Mouse (Mus musculus): ENCODE measurements at regions not wholly inside any gene's neighbourhood (a gene's known extent, or its start where the extent isn't known, plus 50 kb on each side); places are given as distances from the start of the nearest gene placed in this dataset.

DNA sequence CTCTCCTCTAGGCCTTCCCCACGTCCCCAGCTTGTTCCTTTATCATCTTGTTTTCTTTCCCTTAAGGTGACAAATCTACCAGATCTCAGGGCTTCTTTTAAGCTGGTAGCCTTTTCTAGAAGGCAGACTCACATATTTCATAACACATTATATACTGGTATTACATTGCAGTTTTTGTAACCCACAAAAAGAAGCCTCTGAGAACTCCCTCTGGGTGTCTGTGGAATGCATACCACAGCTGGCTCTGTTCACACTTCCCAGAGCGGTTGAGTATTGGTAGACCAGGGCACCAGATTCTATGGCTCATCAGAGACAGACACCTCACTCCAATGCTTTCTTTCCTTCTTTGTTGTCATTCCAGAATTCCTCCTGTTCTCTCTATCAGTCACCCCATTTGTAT is 336.4 kb downstream of the Fam84a start:
- Histone ChIP-seq H3K36me3 (no peaks in the 10 kb centered on the region), H3K27me3 (no peaks in the 10 kb centered on the region), H3K9ac (no peak overlapping the region), H3K27ac (no peak overlapping the region), H3K4me1 (no peaks in the 10 kb centered on the region), H3K4me3 (no peak overlapping the region), H3K4me2 (replicated peaks) (no peak overlapping the region), H3K9me3 (no peaks in the 10 kb centered on the region)
- no peak for ATAC-seq (ENCODE audit: insufficient number of reproducible peaks, insufficient read depth, low FRiP score, low TSS enrichment)
- 70% methylated on average over 2 of the region's 2 CpGs for WGBS

DNA sequence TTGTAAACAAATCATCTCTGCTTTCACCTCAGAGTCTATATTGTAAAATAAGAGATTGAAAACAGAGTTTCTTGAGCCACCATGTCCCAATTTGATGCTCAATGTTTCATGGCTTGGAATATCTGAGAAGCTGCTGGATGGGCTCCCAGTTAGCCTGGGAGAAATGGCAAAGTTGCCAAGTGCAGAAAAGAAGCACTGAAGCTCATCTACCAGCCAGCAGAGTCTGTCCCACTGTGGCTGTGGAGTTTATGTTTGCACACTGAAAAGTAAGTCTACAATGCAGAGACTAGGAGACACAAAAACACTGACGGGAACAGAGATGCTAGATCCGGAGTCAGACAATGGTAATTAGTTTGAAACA is 341.7 kb downstream of the Fam84a start:
- WGBS: 74% methylated on average over 2 of the region's 2 CpGs
- Histone ChIP-seq H3K4me3 (no peak overlapping the region), H3K27me3 (no peaks in the 10 kb centered on the region), H3K36me3 (no peaks in the 10 kb centered on the region), H3K4me2 (replicated peaks) (no peak overlapping the region), H3K4me1 (no peaks in the 10 kb centered on the region), H3K9ac (no peak overlapping the region), H3K27ac (no peak overlapping the region), H3K9me3 (no peaks in the 10 kb centered on the region)
- no peak for ATAC-seq (ENCODE audit: insufficient number of reproducible peaks, insufficient read depth, low FRiP score, low TSS enrichment)

DNA sequence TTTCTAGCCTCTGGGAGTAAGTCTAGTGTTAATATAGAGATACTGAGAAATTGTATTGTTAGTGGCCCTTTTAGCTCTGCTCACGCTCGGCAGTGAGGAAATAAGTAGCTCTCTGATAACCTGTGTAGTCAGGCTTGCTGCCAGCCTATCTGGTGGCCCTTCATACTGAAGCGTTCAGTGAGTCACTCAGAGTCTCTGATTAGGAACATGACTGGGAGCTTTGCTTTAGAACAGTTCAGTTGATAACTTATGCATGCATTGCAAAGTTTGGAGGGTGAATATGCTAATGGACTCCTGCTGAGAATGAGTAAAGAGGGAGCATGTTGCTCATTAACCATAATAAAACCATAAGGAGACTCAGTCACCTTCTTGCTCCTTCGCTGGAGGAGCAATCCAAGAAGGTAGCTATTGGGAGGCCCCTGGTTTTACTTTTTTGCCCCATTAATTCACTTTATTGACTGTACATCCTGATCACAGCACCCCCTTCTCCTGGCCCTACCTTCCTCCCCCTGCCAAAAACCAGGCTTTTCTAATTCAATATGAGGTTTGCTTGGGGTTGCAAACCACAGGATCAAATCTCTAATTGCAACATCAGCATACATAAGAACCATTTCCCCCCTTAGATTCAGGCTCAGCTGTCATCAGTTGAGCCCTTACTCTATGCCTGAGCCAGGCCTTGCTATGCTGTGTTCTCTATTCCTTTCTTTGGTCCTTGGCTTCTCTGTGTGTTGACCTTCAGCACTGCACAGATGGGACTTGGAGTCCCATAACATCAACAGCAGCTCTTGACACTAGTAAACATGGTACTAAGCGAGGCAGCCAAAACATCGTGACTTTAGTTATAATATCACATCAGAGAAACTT is 342.3 kb downstream of the Fam84a start:
- Histone ChIP-seq H3K4me2 (replicated peaks) (no peak overlapping the region), H3K27me3 (no peaks in the 10 kb centered on the region), H3K4me1 (no peaks in the 10 kb centered on the region), H3K9me3 (no peaks in the 10 kb centered on the region), H3K9ac (no peak overlapping the region), H3K27ac (no peak overlapping the region), H3K4me3 (no peak overlapping the region), H3K36me3 (no peaks in the 10 kb centered on the region)
- no peak for ATAC-seq (ENCODE audit: insufficient number of reproducible peaks, insufficient read depth, low FRiP score, low TSS enrichment)
- whole genome bisulfite sequencing: 75% methylated on average over 6 of the region's 6 CpGs

DNA sequence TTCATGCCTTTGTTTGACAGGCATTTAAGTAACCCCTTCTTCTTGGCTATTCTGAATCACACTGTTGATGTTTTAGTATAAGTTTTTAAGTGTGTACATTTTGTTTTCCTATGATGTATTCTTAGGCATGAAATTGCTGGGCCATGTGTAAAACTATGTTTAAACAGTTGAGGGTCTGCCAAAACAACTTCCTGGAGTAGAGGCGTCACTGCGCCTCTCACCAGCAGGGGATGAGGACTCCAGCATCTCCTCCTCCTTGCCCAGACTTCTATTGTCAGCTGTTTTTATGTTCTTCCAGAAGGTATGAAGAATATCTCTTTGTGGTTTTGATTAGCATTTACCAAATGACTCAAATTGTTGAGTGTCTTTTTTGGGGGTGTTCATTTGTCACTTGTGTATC is 372.1 kb downstream of the Fam84a start:
- 86% methylated on average over 2 of the region's 2 CpGs for WGBS
- H3K4me2 ChIP-seq (replicated peaks): no peak overlapping the region
- ATAC-seq (ENCODE audit: insufficient number of reproducible peaks, insufficient read depth, low FRiP score, low TSS enrichment): no peak

DNA sequence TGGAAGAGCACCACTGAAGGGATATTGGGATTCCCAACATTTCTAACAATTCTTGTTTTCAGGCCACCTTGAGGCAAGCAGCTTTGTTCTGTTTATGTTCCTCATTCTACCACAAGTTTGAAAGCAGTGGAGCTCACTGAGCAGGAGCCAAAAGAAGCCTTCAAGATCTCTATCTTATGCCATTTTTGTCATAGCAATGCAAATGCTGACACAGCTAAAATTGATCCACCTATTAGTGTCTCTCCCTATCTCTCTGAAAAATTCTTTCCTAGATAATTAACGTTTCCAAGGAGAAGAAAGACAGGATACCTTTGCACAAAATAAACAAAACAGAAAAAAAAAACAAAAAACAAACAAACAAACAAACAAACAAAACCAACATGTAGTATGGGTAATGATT is 375.2 kb downstream of the Fam84a start:
- Histone ChIP-seq H3K4me2 (replicated peaks) (no peak overlapping the region), H3K27me3 (no peaks in the 10 kb centered on the region), H3K4me1 (no peaks in the 10 kb centered on the region), H3K9me3 (0 out of 2 replicates have a peak, but pooled peaks cover 2% of the 10 kb centered on the region), H3K36me3 (no peaks in the 10 kb centered on the region), H3K27ac (no peak overlapping the region), H3K4me3 (no peak overlapping the region), H3K9ac (no peak overlapping the region)
- 69% methylated on average over 1 of the region's 1 CpGs for WGBS
- ATAC-seq (ENCODE audit: insufficient number of reproducible peaks, insufficient read depth, low FRiP score, low TSS enrichment): no peak

More for the DNA sequence above, 372.1 kb downstream of the Fam84a start:
- no peak overlapping the region for H3K27ac ChIP-seq
- H3K4me3 ChIP-seq: no peak overlapping the region
- H3K9me3 ChIP-seq: no peaks in the 10 kb centered on the region
- no peaks in the 10 kb centered on the region for H3K4me1 ChIP-seq
- H3K36me3 ChIP-seq: no peaks in the 10 kb centered on the region
- H3K9ac ChIP-seq: no peak overlapping the region
- H3K27me3 ChIP-seq: no peaks in the 10 kb centered on the region

DNA sequence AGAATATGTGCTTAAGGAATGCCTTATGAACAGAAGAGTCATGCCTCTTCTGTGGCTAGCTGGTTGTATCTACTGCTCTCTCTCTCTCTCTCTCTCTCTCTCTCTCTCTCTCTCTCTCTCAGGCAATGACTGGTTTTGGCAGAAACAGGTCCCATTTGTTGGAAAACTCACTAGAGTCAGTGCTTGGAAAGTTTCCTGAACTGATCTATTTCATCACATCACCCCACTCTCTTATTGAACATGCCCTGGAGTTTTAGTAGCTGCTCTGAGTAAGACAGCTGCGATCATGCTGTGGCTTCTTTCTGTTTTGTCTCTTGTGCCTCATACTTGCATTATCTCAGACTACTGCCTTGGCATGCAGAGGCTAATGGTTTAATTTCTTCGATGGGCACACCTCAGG is 382.2 kb downstream of the Fam84a start:
- no peak overlapping the region for H3K27ac ChIP-seq
- 0 out of 2 replicates have a peak, but pooled peaks cover 2% of the 10 kb centered on the region for H3K9me3 ChIP-seq
- 95% methylated on average over 2 of the region's 2 CpGs for WGBS
- no peaks in the 10 kb centered on the region for H3K4me1 ChIP-seq
- H3K4me3 ChIP-seq: no peak overlapping the region
- H3K27me3 ChIP-seq: no peaks in the 10 kb centered on the region
- no peak overlapping the region for H3K9ac ChIP-seq
- H3K4me2 ChIP-seq (replicated peaks): no peak overlapping the region
- H3K36me3 ChIP-seq: no peaks in the 10 kb centered on the region
- ATAC-seq (ENCODE audit: insufficient number of reproducible peaks, insufficient read depth, low FRiP score, low TSS enrichment): no peak

DNA sequence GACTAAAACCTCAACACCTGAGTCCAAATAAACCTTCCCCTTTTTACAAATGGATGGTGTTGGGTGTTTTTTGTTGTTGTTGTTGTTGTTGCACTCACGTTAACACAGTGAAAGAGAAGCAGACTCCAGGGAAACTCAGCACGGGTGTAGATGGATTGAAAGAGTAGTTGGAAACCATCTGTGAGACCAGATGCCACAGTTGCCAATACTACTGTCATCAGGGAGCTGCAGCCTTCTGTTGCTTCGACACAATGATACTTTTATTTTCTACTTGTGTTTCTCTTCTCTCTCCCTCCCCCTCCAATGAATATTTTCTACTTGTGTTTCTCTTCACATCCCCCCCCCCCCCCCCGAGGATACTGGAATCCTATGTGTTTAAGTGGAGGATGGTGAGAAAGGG is 382.7 kb downstream of the Fam84a start:
- no peaks in the 10 kb centered on the region for H3K27me3 ChIP-seq
- no peak overlapping the region for H3K4me3 ChIP-seq
- no peak overlapping the region for H3K9ac ChIP-seq
- H3K9me3 ChIP-seq: 0 out of 2 replicates have a peak, but pooled peaks cover 2% of the 10 kb centered on the region
- no peak overlapping the region for H3K27ac ChIP-seq
- WGBS: 83% methylated on average over 3 of the region's 4 CpGs
- H3K36me3 ChIP-seq: no peaks in the 10 kb centered on the region
- H3K4me2 ChIP-seq (replicated peaks): no peak overlapping the region
- H3K4me1 ChIP-seq: no peaks in the 10 kb centered on the region
- no peak for ATAC-seq (ENCODE audit: insufficient number of reproducible peaks, insufficient read depth, low FRiP score, low TSS enrichment)

DNA sequence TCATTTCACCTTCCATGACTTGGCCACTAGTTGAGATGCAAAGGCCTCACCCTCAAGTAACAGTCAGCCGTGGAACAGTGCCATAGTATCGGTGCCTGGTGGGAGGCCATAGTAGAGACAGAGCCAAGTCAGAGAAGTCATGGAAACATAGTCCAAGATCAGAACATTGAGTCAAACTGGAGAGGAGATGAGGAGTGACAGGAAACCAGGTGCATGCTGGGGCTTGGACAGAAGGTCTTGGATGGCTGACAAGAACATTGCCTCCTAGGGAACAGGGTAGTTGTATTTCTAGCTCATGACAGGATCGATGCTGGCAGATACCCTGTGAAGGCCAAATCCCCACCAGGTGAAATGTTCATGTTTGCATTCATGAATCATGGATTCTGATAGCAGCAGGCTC is 385.4 kb downstream of the Fam84a start:
- Histone ChIP-seq H3K4me3 (no peak overlapping the region), H3K36me3 (no peaks in the 10 kb centered on the region), H3K4me1 (no peaks in the 10 kb centered on the region), H3K9me3 (no peaks in the 10 kb centered on the region), H3K4me2 (replicated peaks) (no peak overlapping the region), H3K9ac (no peak overlapping the region), H3K27ac (no peak overlapping the region), H3K27me3 (no peaks in the 10 kb centered on the region)
- WGBS: 96% methylated on average over 3 of the region's 3 CpGs
- no peak for ATAC-seq (ENCODE audit: insufficient number of reproducible peaks, insufficient read depth, low FRiP score, low TSS enrichment)

DNA sequence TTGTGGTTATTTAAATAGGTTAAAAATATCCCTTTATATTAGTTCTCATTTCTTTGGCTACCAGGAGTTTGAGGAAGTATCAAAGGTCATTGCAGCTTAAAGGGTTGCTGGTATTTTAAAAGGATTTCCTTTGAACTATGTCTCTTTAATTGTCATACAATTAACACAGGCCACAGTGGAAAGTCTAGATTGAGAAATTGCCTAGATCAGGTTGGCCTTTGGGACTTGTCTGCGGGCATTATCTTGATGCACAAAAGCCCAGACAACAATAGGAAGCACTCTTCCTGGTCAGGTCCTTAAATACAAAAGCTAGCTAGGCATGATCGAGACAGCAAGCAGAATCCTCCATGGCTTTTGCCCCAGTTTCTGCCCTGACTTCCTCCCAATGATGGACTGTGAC is 398.0 kb downstream of the Fam84a start:
- Histone ChIP-seq H3K4me2 (replicated peaks) (no peak overlapping the region), H3K4me1 (no peaks in the 10 kb centered on the region), H3K9ac (no peak overlapping the region), H3K27me3 (no peaks in the 10 kb centered on the region), H3K9me3 (no peaks in the 10 kb centered on the region), H3K4me3 (no peak overlapping the region), H3K36me3 (no peaks in the 10 kb centered on the region), H3K27ac (no peak overlapping the region)
- no peak for ATAC-seq (ENCODE audit: insufficient number of reproducible peaks, insufficient read depth, low FRiP score, low TSS enrichment)
- WGBS: 70% methylated on average over 2 of the region's 2 CpGs

DNA sequence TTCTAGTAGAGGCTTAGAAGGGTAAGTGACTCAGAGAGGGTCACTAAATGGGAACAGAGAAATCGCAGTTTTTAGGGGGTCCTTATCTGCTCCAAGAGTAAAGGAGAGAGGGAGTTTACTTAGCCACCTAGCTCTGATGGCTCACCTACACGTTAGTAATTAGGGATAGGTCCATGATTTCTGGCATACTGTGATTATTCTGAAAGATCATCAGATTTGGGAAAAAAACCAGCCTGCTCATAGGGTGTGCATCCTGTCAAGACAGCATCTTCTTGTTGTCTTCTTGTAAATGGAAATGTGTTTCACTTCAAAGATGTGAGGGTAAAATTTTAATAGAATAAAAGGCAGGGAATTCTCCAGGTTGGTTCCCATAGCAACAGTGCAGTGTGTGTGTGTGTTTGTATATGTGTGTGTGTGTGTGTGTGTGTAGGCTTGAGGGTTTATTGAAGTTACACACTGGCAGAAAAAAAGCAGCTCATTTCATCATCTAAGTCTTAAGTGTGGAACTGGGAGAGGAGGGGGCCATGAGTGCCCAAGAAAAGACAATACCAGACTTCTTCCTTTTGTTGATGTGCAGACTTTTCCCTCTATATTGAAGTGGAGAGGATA is 407.4 kb downstream of the Fam84a start:
- no peak overlapping the region for H3K4me3 ChIP-seq
- no peaks in the 10 kb centered on the region for H3K27me3 ChIP-seq
- no peak overlapping the region for H3K4me2 ChIP-seq (replicated peaks)
- no peaks in the 10 kb centered on the region for H3K9me3 ChIP-seq
- no peak for ATAC-seq (ENCODE audit: insufficient number of reproducible peaks, insufficient read depth, low FRiP score, low TSS enrichment)
- WGBS: 83% methylated on average over 2 of the region's 2 CpGs
- no peak overlapping the region for H3K9ac ChIP-seq
- no peak overlapping the region for H3K27ac ChIP-seq
- H3K36me3 ChIP-seq: no peaks in the 10 kb centered on the region
- no peaks in the 10 kb centered on the region for H3K4me1 ChIP-seq

DNA sequence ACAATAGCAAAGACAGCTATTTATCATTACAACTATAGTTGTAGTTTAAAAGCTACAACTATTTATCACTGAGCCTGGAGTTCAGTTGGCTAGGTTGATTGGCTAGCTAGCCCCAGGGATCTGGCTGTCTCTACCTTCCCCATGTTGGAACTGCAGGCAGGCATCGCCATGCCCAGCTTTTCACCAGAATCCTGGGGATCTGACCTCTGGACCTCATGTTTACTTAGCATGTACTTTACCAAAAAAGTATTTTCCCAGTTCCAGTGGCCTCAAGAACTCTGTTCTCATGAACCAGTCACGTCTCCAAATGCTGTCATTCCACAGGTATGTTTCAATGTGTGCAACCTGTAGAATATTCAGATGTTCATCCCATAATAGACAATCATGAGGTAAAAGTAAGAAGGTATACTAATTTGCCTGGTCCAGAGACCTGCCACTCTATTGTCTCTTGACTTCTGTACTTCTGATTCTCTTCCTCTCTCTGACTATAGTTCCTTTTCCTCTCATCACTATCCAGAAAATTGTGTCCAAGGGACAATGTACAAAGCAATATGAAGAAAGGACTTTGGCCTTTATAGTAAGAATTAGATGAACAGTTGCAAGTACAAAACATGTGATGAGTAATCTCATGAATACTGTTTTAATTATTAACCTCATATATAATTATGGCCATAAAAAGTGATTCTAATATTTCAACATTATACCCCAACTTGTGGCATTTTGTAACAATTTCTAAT is 421.8 kb downstream of the Fam84a start:
- WGBS: 63% methylated on average over 2 of the region's 2 CpGs
- Histone ChIP-seq H3K27me3 (no peaks in the 10 kb centered on the region), H3K9ac (no peak overlapping the region), H3K4me1 (no peaks in the 10 kb centered on the region), H3K4me2 (replicated peaks) (no peak overlapping the region), H3K4me3 (no peak overlapping the region), H3K36me3 (no peaks in the 10 kb centered on the region), H3K9me3 (no peaks in the 10 kb centered on the region), H3K27ac (no peak overlapping the region)
- ATAC-seq (ENCODE audit: insufficient number of reproducible peaks, insufficient read depth, low FRiP score, low TSS enrichment): no peak

DNA sequence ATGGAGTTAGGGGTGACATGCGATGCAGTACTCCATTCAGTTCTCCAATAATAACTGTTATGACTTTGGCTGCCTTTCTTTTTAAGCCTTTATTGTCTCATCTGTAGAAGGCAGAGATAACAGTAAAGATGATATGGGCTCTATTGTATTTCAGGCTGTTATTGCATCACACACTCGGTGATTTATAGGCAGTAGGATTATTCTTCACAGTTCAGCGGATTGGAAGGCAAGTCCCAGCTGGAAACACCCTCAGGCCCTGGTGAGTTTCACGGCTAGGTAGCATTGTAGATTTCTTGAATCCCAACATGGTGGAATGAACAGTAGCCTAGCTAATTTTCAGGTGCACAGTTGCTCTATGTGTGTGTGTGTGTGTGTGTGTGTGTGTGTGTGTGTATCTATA is 422.9 kb downstream of the Fam84a start:
- no peak overlapping the region for H3K27ac ChIP-seq
- no peak overlapping the region for H3K4me3 ChIP-seq
- 80% methylated on average over 4 of the region's 4 CpGs for WGBS
- no peak overlapping the region for H3K9ac ChIP-seq
- H3K9me3 ChIP-seq: no peaks in the 10 kb centered on the region
- ATAC-seq (ENCODE audit: insufficient number of reproducible peaks, insufficient read depth, low FRiP score, low TSS enrichment): no peak
- no peaks in the 10 kb centered on the region for H3K4me1 ChIP-seq
- no peaks in the 10 kb centered on the region for H3K36me3 ChIP-seq
- no peak overlapping the region for H3K4me2 ChIP-seq (replicated peaks)
- no peaks in the 10 kb centered on the region for H3K27me3 ChIP-seq
